ENCODE assay signal across 28 mouse cellular contexts in genomic region chr9:29748070-29748469, GRCm38 (mm10).
"Had no signal": no experiment of that assay in that cellular context is flagged by ENCODE, and none has a peak within 500 bp of the region (broad histone marks: within the 10 kb centered on the region; RNA-seq: fewer than 3 reads in every experiment).

No protein-coding gene starts in this region.

- H3K36me3 ChIP-seq: limb, embryonic 10.5 days; limb, embryonic 12.5 days; limb, embryonic 13.5 days; limb, embryonic 15.5 days; liver, embryonic 12.5 days; liver, embryonic 13.5 days; liver, embryonic 15.5 days; lung, embryonic 15.5 days; midbrain, embryonic 10.5 days; midbrain, embryonic 12.5 days; midbrain, embryonic 13.5 days; midbrain, embryonic 15.5 days; neural tube, embryonic 12.5 days; neural tube, embryonic 13.5 days had no signal

- H3K4me2 ChIP-seq: limb, embryonic 12.5 days; limb, embryonic 13.5 days; limb, embryonic 15.5 days; liver, embryonic 11.5 days; liver, embryonic 12.5 days; liver, embryonic 13.5 days; liver, embryonic 15.5 days; lung, embryonic 14.5 days; lung, embryonic 15.5 days; midbrain, embryonic 11.5 days; midbrain, embryonic 12.5 days; midbrain, embryonic 13.5 days; midbrain, embryonic 15.5 days; neural tube, embryonic 12.5 days; neural tube, embryonic 13.5 days had no signal

- ATAC-seq: liver, embryonic 12.5 days; liver, postnatal 0 days; midbrain, embryonic 13.5 days; midbrain, embryonic 15.5 days; midbrain, embryonic 16.5 days had no signal

- H3K4me1 ChIP-seq: liver, embryonic 13.5 days; liver, embryonic 15.5 days; megakaryocyte, embryonic 14.5 days had no signal

- H3K9ac ChIP-seq: limb, embryonic 12.5 days; limb, embryonic 13.5 days; limb, embryonic 15.5 days; liver, embryonic 12.5 days; liver, embryonic 13.5 days; liver, embryonic 14.5 days; liver, embryonic 15.5 days; liver, postnatal 0 days; lung, embryonic 14.5 days; lung, embryonic 15.5 days; midbrain, embryonic 12.5 days; midbrain, embryonic 13.5 days; midbrain, embryonic 15.5 days; neural tube, embryonic 12.5 days; neural tube, embryonic 13.5 days had no signal

- H3K27ac ChIP-seq: left cerebral cortex, adult 2 months; limb, embryonic 10.5 days; limb, embryonic 12.5 days; limb, embryonic 13.5 days; limb, embryonic 15.5 days; liver, embryonic 12.5 days; liver, embryonic 13.5 days; liver, embryonic 14.5 days; liver, embryonic 15.5 days; lung, embryonic 15.5 days; macrophage; midbrain, embryonic 10.5 days; midbrain, embryonic 12.5 days; midbrain, embryonic 13.5 days; midbrain, embryonic 15.5 days; neural tube, embryonic 12.5 days; neural tube, embryonic 13.5 days had no signal

- H3K27me3 ChIP-seq: limb, embryonic 13.5 days; limb, embryonic 15.5 days; liver, embryonic 12.5 days; liver, embryonic 13.5 days; liver, embryonic 15.5 days; lung, embryonic 15.5 days; megakaryocyte, embryonic 14.5 days; midbrain, embryonic 12.5 days; midbrain, embryonic 13.5 days; midbrain, embryonic 15.5 days; neural tube, embryonic 12.5 days; neural tube, embryonic 13.5 days had no signal

- H3K4me3 ChIP-seq: left cerebral cortex, adult 2 months; limb, embryonic 10.5 days; limb, embryonic 12.5 days; limb, embryonic 13.5 days; limb, embryonic 15.5 days; liver, embryonic 12.5 days; liver, embryonic 13.5 days; liver, embryonic 15.5 days; lung, embryonic 15.5 days; megakaryocyte, embryonic 14.5 days; midbrain, embryonic 10.5 days; midbrain, embryonic 12.5 days; midbrain, embryonic 13.5 days; midbrain, embryonic 15.5 days; myocyte; neural tube, embryonic 12.5 days; neural tube, embryonic 13.5 days had no signal

- DNase-seq: left cerebral cortex, postnatal 4 days; liver; liver, embryonic 13.5 days; liver, postnatal 0 days; lung, embryonic 14.5 days; lung, postnatal 14 days; midbrain, embryonic 14.5 days had no signal

- H3K9me3 ChIP-seq: limb, embryonic 10.5 days; limb, embryonic 12.5 days; limb, embryonic 13.5 days; limb, embryonic 15.5 days; liver, embryonic 12.5 days; liver, embryonic 13.5 days; liver, embryonic 15.5 days; lung, embryonic 15.5 days; midbrain, embryonic 12.5 days; midbrain, embryonic 13.5 days; midbrain, embryonic 15.5 days; neural tube, embryonic 13.5 days had no signal
